8 mouse cellular contexts compared by ENCODE assay signal in genomic region chr13:4190904-4191303, GRCm38 (mm10). TPM values are rescaled to one million over a fixed set of nuclear protein-coding genes. Genes with fewer than 3 reads are reported as not detected.
DNase-seq lines count a peak whose midpoint lies in the region; ATAC-seq and TF ChIP-seq lines count a peak whose summit lies in the region.
"Had no signal": no experiment of that assay in that cellular context is flagged by ENCODE, and none has a peak within 500 bp of the region (broad histone marks: within the 10 kb centered on the region; RNA-seq: fewer than 3 reads in every experiment).

TSS of gene Akr1c13 (plus strand) at chr13:4191150.

- no peaks in the 10 kb centered on the region for H3K27me3 ChIP-seq in testis, adult 2 months (ENCODE audit: control insufficient read depth, insufficient read depth, low read length)
- H3K27me3 ChIP-seq: embryonic facial prominence, embryonic 13.5 days had no signal

- H3K4me1 ChIP-seq in testis, adult 2 months (ENCODE audit: control insufficient read depth, insufficient read depth, low read length), result no peaks in the 10 kb centered on the region
- peaks cover 7% of the 10 kb centered on the region for H3K4me1 ChIP-seq in bone marrow macrophage, adult 2 months (ENCODE audit: control insufficient read depth, insufficient read depth, low read length)
- H3K4me1 ChIP-seq: embryonic facial prominence, embryonic 13.5 days had no signal

- TF ChIP-seq POLR2A in testis, adult 2 months (IDR thresholded peaks at IDR 0.05; ENCODE audit: control insufficient read depth, low read depth, low read length), result no peak
- no peak for TF ChIP-seq POLR2A in bone marrow macrophage, adult 2 months (IDR thresholded peaks at IDR 0.05; ENCODE audit: borderline replicate concordance, low read depth, low read length)

- H3K4me3 ChIP-seq in testis, adult 2 months (ENCODE audit: control insufficient read depth, low read depth, low read length), result no peak within 1 kb of the TSS
- peak within 1 kb of the TSS; percentile 65 for H3K4me3 ChIP-seq in bone marrow macrophage, adult 2 months (ENCODE audit: insufficient read depth, low read length)
- H3K4me3 ChIP-seq: embryonic facial prominence, embryonic 13.5 days had no signal

- no peaks in the 10 kb centered on the region for H3K36me3 ChIP-seq in testis, adult 2 months (ENCODE audit: control insufficient read depth, insufficient read depth, low read length)
- H3K36me3 ChIP-seq: embryonic facial prominence, embryonic 13.5 days had no signal

- peak; percentile 98 for ATAC-seq in megakaryocyte progenitor cell, adult 5-6 weeks (replicated peaks; ENCODE audit: poor library complexity)

- 0 out of 2 replicates have a peak within 1 kb of the TSS, but pooled peaks have one; percentile 6 for H3K27ac ChIP-seq in testis, adult 2 months (ENCODE audit: control insufficient read depth, insufficient read depth, low read depth, low read length)
- H3K27ac ChIP-seq in bone marrow macrophage, adult 2 months (ENCODE audit: insufficient read depth, low read depth, low read length), result peak within 1 kb of the TSS; percentile 9; the same call in 1 of the 2 replicates
- H3K27ac ChIP-seq: embryonic facial prominence, embryonic 13.5 days had no signal

- DNase-seq in testis, postnatal 10 days (ENCODE audit: low spot score), result no peak
- DNase-seq in kidney, postnatal 10 days, result peak; percentile 46
- DNase-seq in right cerebral cortex, postnatal 36 days (ENCODE audit: low spot score in 2 of 2), result no peak
- DNase-seq in layer of hippocampus, postnatal 25 days (ENCODE audit: extremely low spot score in 1 of 2, low spot score in 1 of 2), result no peak

- no peak for TF ChIP-seq CTCF in testis, adult 2 months (IDR thresholded peaks at IDR 0.05; ENCODE audit: control insufficient read depth, insufficient read depth, insufficient replicate concordance, low read depth, low read length)
- no peak for TF ChIP-seq CTCF in bone marrow macrophage, adult 2 months (IDR thresholded peaks at IDR 0.05; ENCODE audit: low read depth, low read length)

RNA-seq across cellular contexts. Expression of gene Akr1c13, which starts in this region (rescaled TPM):
- 3.6 and 4.0 TPM in 2 replicates for polyA plus RNA-seq in testis, adult 2 months (2012; rRNA removed)
- 47.6 and 49.0 TPM in 2 replicates for polyA plus RNA-seq in bone marrow macrophage, adult 2 months (2012; ENCODE audit: insufficient read depth, insufficient read length, missing spikeins)
- 26.9 and 33.9 TPM in 2 replicates for total RNA-seq in megakaryocyte progenitor cell, adult 5-6 weeks (2015)
- 28.5 and 32.8 TPM in 2 replicates for total RNA-seq in megakaryocyte progenitor cell, adult 5-6 weeks (2017)
- total RNA-seq in layer of hippocampus, postnatal 25 days (2021), result not detected

Comparison
In these comparisons a context has a peak if more than half of its experiments do, and no peak if none do; other contexts are left out.
1. RNA of gene Akr1c13 (total RNA-seq): 26.9 to 33.9 TPM in megakaryocyte progenitor cell, adult 5-6 weeks; not detected in layer of hippocampus, postnatal 25 days; every median in the first group is over 10 times any median in the second.